Mouse (Mus musculus): ENCODE measurements around the gene Ece1. TPM values are rescaled to one million over a fixed set of nuclear protein-coding genes. Genes with fewer than 3 reads are reported as not detected.

Ece1 gene
- total RNA-seq, 2 experiments from 2014 or later = 57.9 to 67.9 TPM

- no peak for DNase-seq
- intact Hi-C loops (cut with DNase I) = loop anchor here (2.0 kb wide), 1 partner anchor 13 kb away; no protein-coding TSS in a partner anchor
These were observed 142.0 kb downstream of the Ece1 start for GRCm38 (mm10) chr4:138003909-138004610.

GRCm38 (mm10) chr4:138005781-138006180 lies 143.7 kb downstream of the Ece1 start:
- intact Hi-C loops (cut with DNase I) = no loop called here

DNA sequence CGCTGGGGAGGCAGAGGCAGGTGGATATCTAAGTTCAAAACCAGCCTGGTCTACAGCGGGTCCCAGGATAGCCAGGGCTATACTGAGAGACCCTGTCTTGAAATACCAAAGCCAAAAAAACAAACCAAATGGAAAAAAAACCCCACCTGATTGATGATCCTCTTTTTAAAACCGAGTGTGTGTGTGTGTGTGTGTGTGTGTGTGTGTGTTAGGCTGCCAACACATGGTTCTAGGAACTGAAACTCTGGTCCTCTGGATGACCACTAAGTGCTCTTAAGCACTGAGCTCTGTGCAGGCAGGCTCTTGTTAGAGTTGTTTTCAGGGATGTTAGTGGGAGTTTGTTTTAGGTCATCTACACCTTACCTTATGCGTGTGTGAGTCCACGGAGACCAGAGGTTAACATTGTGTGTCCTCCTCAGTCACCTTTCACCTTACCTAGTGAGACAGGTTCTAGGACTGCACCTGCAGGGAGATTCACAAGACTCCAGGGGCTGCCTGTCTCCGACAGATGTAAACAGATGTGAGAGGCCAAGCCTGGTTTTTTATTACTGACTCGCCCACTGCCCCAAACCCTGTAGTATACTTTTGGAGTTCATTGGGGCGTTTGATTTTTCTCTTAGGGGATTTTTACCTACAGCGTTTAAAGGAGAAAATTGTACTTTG lies 145.0 kb downstream of the Ece1 start:
- intact Hi-C loops (cut with DNase I) = no loop called here
- DNase-seq = no peak

More at GRCm38 (mm10) chr4:138005781-138006180, 143.7 kb downstream of the Ece1 start:
- no peak for DNase-seq

- intact Hi-C loops (cut with DNase I) = no loop called here
- no peak for DNase-seq
These were observed 146.6 kb downstream of the Ece1 start for GRCm38 (mm10) chr4:138008646-138009045.

GRCm38 (mm10) chr4:138009786-138010502 lies 147.9 kb downstream of the Ece1 start:
- DNase-seq = no peak
- intact Hi-C loops (cut with DNase I) = no loop called here

GRCm38 (mm10) chr4:138013723-138014479 lies 151.9 kb downstream of the Ece1 start:
- intact Hi-C loops (cut with DNase I) = no loop called here
- no peak for DNase-seq

Other genes with a start within 250 kb of the Ece1 start
- gene Rap1gap, start 197.5 kb upstream of the Ece1 start, total RNA-seq (2021) = 10 to 100 TPM in 1 of 2 experiments, 1 to 10 TPM in 1; 5.4 to 10.7 TPM
- 10 to 100 TPM; 14.1 to 15.9 TPM for gene Alpl, start 65.9 kb upstream of the Ece1 start, total RNA-seq (2021)
- 100 to 1,000 TPM; 103 to 115 TPM for gene Eif4g3, start 130.8 kb downstream of the Ece1 start, total RNA-seq (2021)

All from gastrocnemius, postnatal 36 days (tissue).